In genomic region chr17:26950560-26951288, GRCm38 (mm10) we compare ENCODE assay signal across 8 mouse cellular contexts. TPM values are rescaled to one million over a fixed set of nuclear protein-coding genes. Genes with fewer than 3 reads are reported as not detected.
DNase-seq lines count a peak whose midpoint lies in the region; ATAC-seq and TF ChIP-seq lines count a peak whose summit lies in the region.

No protein-coding gene starts in this region.

- ATAC-seq in kidney, embryonic 16.5 days (ENCODE audit: low FRiP score, low TSS enrichment) = no peak
- ATAC-seq in forebrain, embryonic 11.5 days (replicated peaks; ENCODE audit: low FRiP score) = no peak
- no peak for ATAC-seq in intestine, postnatal 0 days
- no peak for ATAC-seq in neural tube, embryonic 12.5 days (ENCODE audit: low FRiP score, low read depth)

- peak overlapping the region; percentile 64 for H3K4me2 ChIP-seq in kidney, embryonic 16.5 days (replicated peaks; ENCODE audit: low read depth, low read length)
- peak overlapping the region; percentile 65 for H3K4me2 ChIP-seq in forebrain, embryonic 11.5 days (ENCODE audit: low read depth, low read length, severe bottlenecking)
- H3K4me2 ChIP-seq in intestine, postnatal 0 days (replicated peaks; ENCODE audit: low read depth) = peak overlapping the region; percentile 55
- peak overlapping the region; percentile 100 for H3K4me2 ChIP-seq in neural tube, embryonic 12.5 days (replicated peaks)

- H3K36me3 ChIP-seq in kidney, embryonic 16.5 days (ENCODE audit: insufficient read depth, low read length) = 0 out of 2 replicates have a peak, but pooled peaks cover 7% of the 10 kb centered on the region
- no peaks in the 10 kb centered on the region for H3K36me3 ChIP-seq in kidney, adult 2 months (ENCODE audit: control insufficient read depth, insufficient read depth, low read length)
- peaks cover 9% of the 10 kb centered on the region; the same call in 1 of the 2 replicates for H3K36me3 ChIP-seq in forebrain, embryonic 11.5 days (ENCODE audit: control insufficient read depth, insufficient read depth, low read length)
- no peaks in the 10 kb centered on the region for H3K36me3 ChIP-seq in intestine, postnatal 0 days (ENCODE audit: control insufficient read depth, insufficient read depth)
- peaks cover 13% of the 10 kb centered on the region for H3K36me3 ChIP-seq in neural tube, embryonic 12.5 days

- no peaks in the 10 kb centered on the region for H3K9me3 ChIP-seq in kidney, embryonic 16.5 days (ENCODE audit: low read length)
- H3K9me3 ChIP-seq in forebrain, embryonic 11.5 days (ENCODE audit: control insufficient read depth, low read length) = no peaks in the 10 kb centered on the region
- no peaks in the 10 kb centered on the region for H3K9me3 ChIP-seq in intestine, postnatal 0 days (ENCODE audit: control insufficient read depth)
- H3K9me3 ChIP-seq in neural tube, embryonic 12.5 days = no peaks in the 10 kb centered on the region

- no peak for DNase-seq in kidney, adult 2 months
- no peak for DNase-seq in forebrain, embryonic 11.5 days (ENCODE audit: low spot score)
- no peak for DNase-seq in cerebellum, adult 11-12 months
- DNase-seq in gastrocnemius, adult 8-10 months (ENCODE audit: low spot score in 2 of 2) = no peak
- DNase-seq in c-Kit-positive CD71-positive TER-119-positive erythroid progenitor cells, embryonic 14.5 days (ENCODE audit: low spot score) = no peak

- H3K27ac ChIP-seq in kidney, embryonic 16.5 days (ENCODE audit: low read length) = peak overlapping the region; percentile 32; the same call in 1 of the 2 replicates
- no peak overlapping the region for H3K27ac ChIP-seq in kidney, adult 2 months (ENCODE audit: insufficient read depth, low read depth, low read length)
- H3K27ac ChIP-seq in forebrain, embryonic 11.5 days (ENCODE audit: low read depth, low read length) = peak overlapping the region; percentile 62
- no peak overlapping the region for H3K27ac ChIP-seq in intestine, postnatal 0 days (ENCODE audit: low read depth, low read length)
- no peak overlapping the region for H3K27ac ChIP-seq in neural tube, embryonic 12.5 days

- WGBS in kidney, embryonic 16.5 days = 30% methylated on average over 7 of the region's 7 CpGs
- 40% methylated on average over 7 of the region's 7 CpGs for WGBS in kidney, adult 2 months
- WGBS in forebrain, embryonic 11.5 days = 34% methylated on average over 7 of the region's 7 CpGs
- 52% methylated on average over 7 of the region's 7 CpGs for WGBS in intestine, postnatal 0 days
- WGBS in neural tube, embryonic 12.5 days = 40% methylated on average over 7 of the region's 7 CpGs

- no peak for TF ChIP-seq CTCF in kidney, adult 2 months (conservative IDR thresholded peaks at IDR 0.05; ENCODE audit: insufficient read depth, insufficient read length, low read depth, low read length)
- TF ChIP-seq CTCF in intestine, postnatal 0 days (IDR thresholded peaks at IDR 0.05; ENCODE audit: low read depth) = no peak

- peak overlapping the region; percentile 42 for H3K4me3 ChIP-seq in kidney, embryonic 16.5 days (ENCODE audit: low read length)
- no peak overlapping the region for H3K4me3 ChIP-seq in kidney, adult 2 months (ENCODE audit: insufficient read depth, low read depth, low read length)
- peak overlapping the region; percentile 38; the same call in 1 of the 2 replicates for H3K4me3 ChIP-seq in forebrain, embryonic 11.5 days (ENCODE audit: low read depth, low read length)
- H3K4me3 ChIP-seq in intestine, postnatal 0 days (ENCODE audit: low read depth, low read length) = no peak overlapping the region
- H3K4me3 ChIP-seq in neural tube, embryonic 12.5 days = peak overlapping the region; percentile 40

- H3K9ac ChIP-seq in kidney, embryonic 16.5 days (replicated peaks; ENCODE audit: low read length) = peak overlapping the region; percentile 54
- H3K9ac ChIP-seq in forebrain, embryonic 11.5 days (ENCODE audit: low read length) = peak overlapping the region; percentile 68; the same call in 1 of the 2 replicates
- H3K9ac ChIP-seq in intestine, postnatal 0 days (ENCODE audit: low read depth, low read length) = no peak overlapping the region
- H3K9ac ChIP-seq in neural tube, embryonic 12.5 days = peak overlapping the region; percentile 65

- no peak for TF ChIP-seq POLR2A in kidney, adult 2 months (IDR thresholded peaks at IDR 0.05; ENCODE audit: low read depth, low read length)

- H3K4me1 ChIP-seq in kidney, embryonic 16.5 days (ENCODE audit: insufficient read depth, low read length) = peaks cover 74% of the 10 kb centered on the region
- H3K4me1 ChIP-seq in kidney, adult 2 months (ENCODE audit: control insufficient read depth, insufficient read depth, low read length) = peaks cover 4% of the 10 kb centered on the region
- peaks cover 57% of the 10 kb centered on the region for H3K4me1 ChIP-seq in forebrain, embryonic 11.5 days (replicated peaks; ENCODE audit: control insufficient read depth, insufficient read depth, low read length)
- peaks cover 7% of the 10 kb centered on the region; the same call in 1 of the 2 replicates for H3K4me1 ChIP-seq in intestine, postnatal 0 days (replicated peaks; ENCODE audit: control insufficient read depth, insufficient read depth, low read length)
- H3K4me1 ChIP-seq in neural tube, embryonic 12.5 days = peaks cover 82% of the 10 kb centered on the region

- H3K27me3 ChIP-seq in kidney, embryonic 16.5 days (ENCODE audit: insufficient read depth, low read length) = no peaks in the 10 kb centered on the region
- no peaks in the 10 kb centered on the region for H3K27me3 ChIP-seq in kidney, adult 2 months (replicated peaks; ENCODE audit: control insufficient read depth, insufficient read depth, low read length)
- no peaks in the 10 kb centered on the region for H3K27me3 ChIP-seq in forebrain, embryonic 11.5 days (ENCODE audit: control insufficient read depth, insufficient read depth, low read length)
- H3K27me3 ChIP-seq in intestine, postnatal 0 days (replicated peaks; ENCODE audit: control insufficient read depth, insufficient read depth, low read length) = no peaks in the 10 kb centered on the region
- peaks cover 6% of the 10 kb centered on the region; the same call in 1 of the 2 replicates for H3K27me3 ChIP-seq in neural tube, embryonic 12.5 days (replicated peaks)

RNA-seq across cellular contexts. Expression of gene Syngap1, which starts 9.7 kb away (rescaled TPM):
- 1.1 and 2.2 TPM in 2 replicates for polyA plus RNA-seq in kidney, embryonic 16.5 days (2015; fragmentation: Nextera tagmentation; extraction: Ambion mirVana)
- polyA plus RNA-seq in kidney, adult 2 months (2012; rRNA removed) = 14.8 and 16.8 TPM in 2 replicates
- polyA plus RNA-seq in forebrain, embryonic 11.5 days (2014; fragmentation: Nextera tagmentation; extraction: Ambion mirVana) = 3.2 and 4.2 TPM in 2 replicates
- 0.35 and 0.39 TPM in 2 replicates for polyA plus RNA-seq in intestine, postnatal 0 days (2015; fragmentation: Nextera tagmentation; extraction: Ambion mirVana)
- 2.6 and 3.5 TPM in 2 replicates for polyA plus RNA-seq in neural tube, embryonic 12.5 days (2016; fragmentation: Nextera tagmentation; extraction: Ambion mirVana)
- total RNA-seq in gastrocnemius, adult 8-10 months (2022) = 1 to 10 TPM; 1.4 to 2.6 (median 1.9) TPM

RNA-seq across cellular contexts. Expression of gene Cuta, which starts 11.4 kb away (rescaled TPM):
- 187 and 203 TPM in 2 replicates for polyA plus RNA-seq in kidney, embryonic 16.5 days (2015; fragmentation: Nextera tagmentation; extraction: Ambion mirVana)
- polyA plus RNA-seq in kidney, adult 2 months (2012; rRNA removed) = 145 and 183 TPM in 2 replicates
- polyA plus RNA-seq in forebrain, embryonic 11.5 days (2014; fragmentation: Nextera tagmentation; extraction: Ambion mirVana) = 141 and 154 TPM in 2 replicates
- 287 and 304 TPM in 2 replicates for polyA plus RNA-seq in intestine, postnatal 0 days (2015; fragmentation: Nextera tagmentation; extraction: Ambion mirVana)
- polyA plus RNA-seq in neural tube, embryonic 12.5 days (2016; fragmentation: Nextera tagmentation; extraction: Ambion mirVana) = 151 and 153 TPM in 2 replicates
- 100 to 1,000 TPM; 102 to 113 (median 108) TPM for total RNA-seq in gastrocnemius, adult 8-10 months (2022)

RNA-seq across cellular contexts. Expression of gene Phf1, which starts 17.9 kb away (rescaled TPM):
- 9.3 and 9.4 TPM in 2 replicates for polyA plus RNA-seq in kidney, embryonic 16.5 days (2015; fragmentation: Nextera tagmentation; extraction: Ambion mirVana)
- 41.2 and 52.0 TPM in 2 replicates for polyA plus RNA-seq in kidney, adult 2 months (2012; rRNA removed)
- polyA plus RNA-seq in forebrain, embryonic 11.5 days (2014; fragmentation: Nextera tagmentation; extraction: Ambion mirVana) = 4.5 and 4.9 TPM in 2 replicates
- polyA plus RNA-seq in intestine, postnatal 0 days (2015; fragmentation: Nextera tagmentation; extraction: Ambion mirVana) = 11.2 and 11.6 TPM in 2 replicates
- 14.5 and 15.9 TPM in 2 replicates for polyA plus RNA-seq in neural tube, embryonic 12.5 days (2016; fragmentation: Nextera tagmentation; extraction: Ambion mirVana)
- 10 to 100 TPM in 2 of 4 experiments, 1 to 10 TPM in 2; 7.7 to 10.7 (median 9.9) TPM for total RNA-seq in gastrocnemius, adult 8-10 months (2022)

RNA-seq across cellular contexts. Expression of gene Zbtb9, which starts 22.2 kb away (rescaled TPM):
- 19.9 and 20.1 TPM in 2 replicates for polyA plus RNA-seq in kidney, embryonic 16.5 days (2015; fragmentation: Nextera tagmentation; extraction: Ambion mirVana)
- 6.5 and 10.0 TPM in 2 replicates for polyA plus RNA-seq in kidney, adult 2 months (2012; rRNA removed)
- polyA plus RNA-seq in forebrain, embryonic 11.5 days (2014; fragmentation: Nextera tagmentation; extraction: Ambion mirVana) = 13.7 and 13.9 TPM in 2 replicates
- polyA plus RNA-seq in intestine, postnatal 0 days (2015; fragmentation: Nextera tagmentation; extraction: Ambion mirVana) = 6.5 and 6.7 TPM in 2 replicates
- 17.6 and 19.4 TPM in 2 replicates for polyA plus RNA-seq in neural tube, embryonic 12.5 days (2016; fragmentation: Nextera tagmentation; extraction: Ambion mirVana)
- total RNA-seq in gastrocnemius, adult 8-10 months (2022) = 1 to 10 TPM; 1.1 to 1.6 (median 1.5) TPM

RNA-seq across cellular contexts. Expression of gene Kifc5b, which starts 33.8 kb away (rescaled TPM):
- 8.2 and 10.8 TPM in 2 replicates for polyA plus RNA-seq in kidney, embryonic 16.5 days (2015; fragmentation: Nextera tagmentation; extraction: Ambion mirVana)
- polyA plus RNA-seq in kidney, adult 2 months (2012; rRNA removed) = 1.3 and 1.5 TPM in 2 replicates
- polyA plus RNA-seq in forebrain, embryonic 11.5 days (2014; fragmentation: Nextera tagmentation; extraction: Ambion mirVana) = 11.1 and 11.3 TPM in 2 replicates
- 0.94 and 1.4 TPM in 2 replicates for polyA plus RNA-seq in intestine, postnatal 0 days (2015; fragmentation: Nextera tagmentation; extraction: Ambion mirVana)
- polyA plus RNA-seq in neural tube, embryonic 12.5 days (2016; fragmentation: Nextera tagmentation; extraction: Ambion mirVana) = 6.0 and 7.0 TPM in 2 replicates
- under 1 TPM; 0.22 to 0.83 (median 0.41) TPM for total RNA-seq in gastrocnemius, adult 8-10 months (2022)

Comparison
In these comparisons a context has a peak if more than half of its experiments do, and no peak if none do; other contexts are left out.
1. H3K27ac ChIP-seq: peak in kidney, embryonic 16.5 days (single experiment) and forebrain, embryonic 11.5 days (single experiment); none in kidney, adult 2 months (single experiment), intestine, postnatal 0 days (single experiment) and neural tube, embryonic 12.5 days (single experiment).
2. H3K4me3 ChIP-seq: peak in kidney, embryonic 16.5 days (single experiment), forebrain, embryonic 11.5 days (single experiment) and neural tube, embryonic 12.5 days (single experiment); none in kidney, adult 2 months (single experiment) and intestine, postnatal 0 days (single experiment).
3. Peak in every context shown above with its lines, with median percentiles within 50 percentile points of each other: H3K4me2 ChIP-seq.